Mouse (Mus musculus) left cerebral cortex, adult 2 months (tissue): ENCODE measurements at regions not wholly inside any gene's neighbourhood (a gene's known extent, or its start where the extent isn't known, plus 50 kb on each side); places are given as distances from the start of the nearest gene placed in this dataset.

Experiments used
- DNase-seq, 2 experiments: peaks; one replicate each; pipeline ENCODE4 v3.0.0; 2021 to 2022; ENCODE audit warnings: low spot score in 2 of 2, mixed read lengths in 1 of 2; ENCODE audit errors: extremely low spot score in 1 of 2
- H3K27ac ChIP-seq: fragments of 200-600 bp; 2 replicates; pipeline ENCODE4 v1.8.1; 2022
- H3K4me3 ChIP-seq: fragments of 200-600 bp; 2 replicates; pipeline ENCODE4 v1.8.1; 2022
- CTCF ChIP-seq: fragments of 200-600 bp; IDR thresholded peaks from 2 replicates; pipeline ENCODE4 v1.8.1; 2022; ENCODE audit warnings: antibody characterized with exemption, mild to moderate bottlenecking, moderate library complexity
- intact Hi-C: fragments of 180-260 bp; cut with DNase I; formaldehyde crosslinking; loops from one replicate; pipeline ENCODE4 v1.15.1; 2025

GRCm38 (mm10) chr2:148107607-148108115, 60.9 kb upstream of the Foxa2 start:
- no peak overlapping the region for H3K27ac ChIP-seq
- no peak for DNase-seq
- intact Hi-C loops: loop anchor here (2.0 kb wide), 1 partner anchor 51 kb away; no protein-coding TSS in a partner anchor
- H3K4me3 ChIP-seq: no peak overlapping the region
- no peak for TF ChIP-seq CTCF

- no peak overlapping the region for H3K27ac ChIP-seq
- H3K4me3 ChIP-seq: no peak overlapping the region
- intact Hi-C loops: loop anchor here (1.0 kb wide), 1 partner anchor 302 kb away; no protein-coding TSS in a partner anchor
Measured at GRCm38 (mm10) chr2:148110149-148110548, 63.4 kb upstream of the Foxa2 start.

GRCm38 (mm10) chr2:148111889-148112288, 65.1 kb upstream of the Foxa2 start:
- Histone ChIP-seq H3K4me3 (peak overlapping the region; percentile 26; the same call in 1 of the 2 replicates), H3K27ac (no peak overlapping the region)
- peak; percentile 83 for TF ChIP-seq CTCF
- intact Hi-C loops: no loop called here
- peak; percentile 9 to 16 for DNase-seq

More at GRCm38 (mm10) chr2:148110149-148110548, 63.4 kb upstream of the Foxa2 start:
- TF ChIP-seq CTCF: peak; percentile 67
- no peak for DNase-seq

GRCm38 (mm10) chr2:148113184-148113583, 66.4 kb upstream of the Foxa2 start:
- no peak for TF ChIP-seq CTCF
- Histone ChIP-seq H3K27ac (no peak overlapping the region), H3K4me3 (no peak overlapping the region)
- no peak for DNase-seq
- intact Hi-C loops: no loop called here

- TF ChIP-seq CTCF: no peak
- intact Hi-C loops: no loop called here
- no peak for DNase-seq
- Histone ChIP-seq H3K27ac (no peak overlapping the region), H3K4me3 (no peak overlapping the region)
Measured at GRCm38 (mm10) chr2:148114600-148114999, 67.8 kb upstream of the Foxa2 start.

- no peak overlapping the region for H3K27ac ChIP-seq
- TF ChIP-seq CTCF: no peak
- H3K4me3 ChIP-seq: no peak overlapping the region
- no peak for DNase-seq
- intact Hi-C loops: no loop called here
Measured at GRCm38 (mm10) chr2:148116033-148116790, 69.4 kb upstream of the Foxa2 start.

GRCm38 (mm10) chr2:148117420-148117819, 70.7 kb upstream of the Foxa2 start:
- TF ChIP-seq CTCF: no peak
- no peak for DNase-seq
- intact Hi-C loops: no loop called here
- no peak overlapping the region for H3K27ac ChIP-seq
- no peak overlapping the region for H3K4me3 ChIP-seq

GRCm38 (mm10) chr2:148121885-148122876, 75.4 kb upstream of the Foxa2 start:
- Histone ChIP-seq H3K27ac (no peak overlapping the region), H3K4me3 (no peak overlapping the region)
- TF ChIP-seq CTCF: peak; percentile 61
- intact Hi-C loops: loop anchor here (1.0 to 2.0 kb wide), 5 partner anchors 273 to 533 kb away; partner anchors contain the start of gene Sstr4
- peak; percentile 44 to 54 for DNase-seq

- Histone ChIP-seq H3K4me3 (no peak overlapping the region), H3K27ac (no peak overlapping the region)
- intact Hi-C loops: loop anchor here (2.0 kb wide), 4 partner anchors 271 to 457 kb away; partner anchors contain the start of gene Sstr4
- DNase-seq: no peak
- TF ChIP-seq CTCF: peak; percentile 46
Measured at GRCm38 (mm10) chr2:148123780-148124179, 77.0 kb upstream of the Foxa2 start.

- H3K27ac ChIP-seq: no peak overlapping the region
- no peak for DNase-seq
- no peak for TF ChIP-seq CTCF
- intact Hi-C loops: no loop called here
- H3K4me3 ChIP-seq: no peak overlapping the region
Measured at GRCm38 (mm10) chr2:148133811-148134210, 87.0 kb upstream of the Foxa2 start.

- DNase-seq: peak in 1 of 2 experiments; percentile 24
- Histone ChIP-seq H3K27ac (peak overlapping the region; percentile 32; the same call in 1 of the 2 replicates), H3K4me3 (no peak overlapping the region)
- no peak for TF ChIP-seq CTCF
- intact Hi-C loops: loop anchor here (5.0 kb wide), 1 partner anchor 255 kb away; the partner anchor contains the start of gene Sstr4
Measured at GRCm38 (mm10) chr2:148141936-148142335, 95.2 kb upstream of the Foxa2 start.

GRCm38 (mm10) chr2:148144816-148145215, 98.0 kb upstream of the Foxa2 start:
- Histone ChIP-seq H3K4me3 (no peak overlapping the region), H3K27ac (no peak overlapping the region)
- no peak for TF ChIP-seq CTCF
- intact Hi-C loops: loop anchor here (5.0 kb wide), 1 partner anchor 252 kb away; the partner anchor contains the start of gene Sstr4
- DNase-seq: no peak
